Mouse (Mus musculus) ES-Bruce4 (cell line): ENCODE data around the gene Atg4d. TPM values are rescaled to one million over a fixed set of nuclear protein-coding genes. Genes with fewer than 3 reads are reported as not detected.

ENCODE experiments used
- H3K27ac ChIP-seq: 2 replicates; pipeline ENCODE4 v1.5.1; 2012; ENCODE audit warnings: low read length, inconsistent platforms; ENCODE audit not compliant: insufficient read depth
- H3K27me3 ChIP-seq: 2 replicates; pipeline ENCODE4 v1.6.1; 2012; ENCODE audit warnings: mild to moderate bottlenecking, low read length, inconsistent platforms; ENCODE audit not compliant: control insufficient read depth, poor library complexity, insufficient read depth, severe bottlenecking
- H3K36me3 ChIP-seq: 2 replicates; pipeline ENCODE4 v1.6.1; 2012; ENCODE audit warnings: inconsistent platforms, mild to moderate bottlenecking, low read length, moderate library complexity; ENCODE audit not compliant: control insufficient read depth, poor library complexity, insufficient read depth, severe bottlenecking
- H3K4me1 ChIP-seq: one replicate; pipeline ENCODE4 v1.8.1; 2011; ENCODE audit warnings: low read length; ENCODE audit not compliant: control insufficient read depth, insufficient read depth
- H3K4me3 ChIP-seq: 2 replicates; pipeline ENCODE4 v1.5.1; 2011; ENCODE audit warnings: low read depth, mild to moderate bottlenecking, low read length
- H3K9ac ChIP-seq: 2 replicates; pipeline ENCODE4 v1.6.1; 2012; ENCODE audit warnings: low read depth, mild to moderate bottlenecking, inconsistent platforms; ENCODE audit not compliant: poor library complexity, severe bottlenecking
- H3K9me3 ChIP-seq: replicated peaks from 2 replicates; pipeline ENCODE4 v1.6.1; 2012; ENCODE audit warnings: mild to moderate bottlenecking, low read length, inconsistent platforms; ENCODE audit not compliant: control insufficient read depth, poor library complexity, insufficient read depth, severe bottlenecking
- CTCF ChIP-seq: IDR thresholded peaks from one replicate; pipeline ENCODE4 v1.8.1; 2011; ENCODE audit warnings: low read depth, low read length
- EP300 ChIP-seq: IDR thresholded peaks from 2 replicates; pipeline ENCODE4 v1.6.1; 2011; ENCODE audit warnings: low read depth, low read length; ENCODE audit not compliant: insufficient read depth
- POLR2A ChIP-seq: IDR thresholded peaks from one replicate; pipeline ENCODE4 v1.8.1; 2011; ENCODE audit warnings: low read length; ENCODE audit not compliant: insufficient read depth
- polyA plus RNA-seq: library from polyadenylated mRNA; stranded (reverse); fragments of >200 nt; gene quantifications from 2 replicates; pipeline ENCODE4 v1.2.4, GENCODE M21; 2011; ENCODE audit warnings: low read depth; ENCODE audit not compliant: missing spikeins, insufficient read depth, insufficient read length

Atg4d gene
- polyA plus RNA-seq, 1 experiment: 18.8 TPM

- Histone ChIP-seq H3K9ac (no peak overlapping the region), H3K27me3 (no peaks in the 10 kb centered on the region), H3K4me3 (no peak overlapping the region), H3K9me3 (no peaks in the 10 kb centered on the region), H3K27ac (no peak overlapping the region), H3K4me1 (no peaks in the 10 kb centered on the region), H3K36me3 (peaks cover 48% of the 10 kb centered on the region)
- TF ChIP-seq CTCF (no peak), EP300 (no peak)
Observed at GRCm38 (mm10) chr9:21272391-21272790, 7.3 kb downstream of the Atg4d start.

GRCm38 (mm10) chr9:21273094-21273493 is 8.0 kb downstream of the Atg4d start:
- H3K36me3 ChIP-seq: peaks cover 47% of the 10 kb centered on the region
- H3K9me3 ChIP-seq: no peaks in the 10 kb centered on the region
- no peak overlapping the region for H3K9ac ChIP-seq
- no peak for TF ChIP-seq POLR2A
- H3K27ac ChIP-seq: no peak overlapping the region
- H3K4me3 ChIP-seq: no peak overlapping the region
- no peaks in the 10 kb centered on the region for H3K4me1 ChIP-seq
- no peaks in the 10 kb centered on the region for H3K27me3 ChIP-seq

- H3K4me3 ChIP-seq: no peak overlapping the region
- no peak overlapping the region for H3K9ac ChIP-seq
- H3K9me3 ChIP-seq: no peaks in the 10 kb centered on the region
- no peak for TF ChIP-seq CTCF
- TF ChIP-seq POLR2A: no peak
- no peak for TF ChIP-seq EP300
- no peaks in the 10 kb centered on the region for H3K27me3 ChIP-seq
- H3K36me3 ChIP-seq: peaks cover 41% of the 10 kb centered on the region
- no peak overlapping the region for H3K27ac ChIP-seq
- H3K4me1 ChIP-seq: no peaks in the 10 kb centered on the region
Observed at GRCm38 (mm10) chr9:21273520-21274228, 8.6 kb downstream of the Atg4d start.

DNA sequence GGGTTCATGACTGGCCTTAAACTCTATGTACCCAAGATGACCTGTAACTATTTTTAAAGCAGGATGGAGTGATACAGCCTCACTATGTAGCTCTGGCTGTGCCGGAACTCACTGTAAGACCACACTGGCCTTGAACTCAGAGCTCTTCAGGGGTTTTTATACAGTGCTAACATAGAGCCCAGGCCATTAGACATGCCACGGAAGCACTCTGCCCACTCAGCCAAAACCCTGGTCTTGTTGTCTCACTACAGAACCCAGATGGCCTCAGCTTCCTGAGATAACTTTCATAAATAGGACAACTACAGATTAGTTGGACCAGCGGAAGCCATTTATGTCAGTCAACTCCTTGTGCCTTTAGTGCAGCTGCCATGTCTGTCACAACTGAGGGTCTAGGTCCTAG is 9.2 kb downstream of the Atg4d start:
- no peaks in the 10 kb centered on the region for H3K4me1 ChIP-seq
- H3K36me3 ChIP-seq: peaks cover 38% of the 10 kb centered on the region
- no peak overlapping the region for H3K27ac ChIP-seq
- H3K9ac ChIP-seq: no peak overlapping the region
- no peak for TF ChIP-seq POLR2A
- no peak for TF ChIP-seq EP300
- H3K4me3 ChIP-seq: no peak overlapping the region
- H3K9me3 ChIP-seq: no peaks in the 10 kb centered on the region
- no peaks in the 10 kb centered on the region for H3K27me3 ChIP-seq

DNA sequence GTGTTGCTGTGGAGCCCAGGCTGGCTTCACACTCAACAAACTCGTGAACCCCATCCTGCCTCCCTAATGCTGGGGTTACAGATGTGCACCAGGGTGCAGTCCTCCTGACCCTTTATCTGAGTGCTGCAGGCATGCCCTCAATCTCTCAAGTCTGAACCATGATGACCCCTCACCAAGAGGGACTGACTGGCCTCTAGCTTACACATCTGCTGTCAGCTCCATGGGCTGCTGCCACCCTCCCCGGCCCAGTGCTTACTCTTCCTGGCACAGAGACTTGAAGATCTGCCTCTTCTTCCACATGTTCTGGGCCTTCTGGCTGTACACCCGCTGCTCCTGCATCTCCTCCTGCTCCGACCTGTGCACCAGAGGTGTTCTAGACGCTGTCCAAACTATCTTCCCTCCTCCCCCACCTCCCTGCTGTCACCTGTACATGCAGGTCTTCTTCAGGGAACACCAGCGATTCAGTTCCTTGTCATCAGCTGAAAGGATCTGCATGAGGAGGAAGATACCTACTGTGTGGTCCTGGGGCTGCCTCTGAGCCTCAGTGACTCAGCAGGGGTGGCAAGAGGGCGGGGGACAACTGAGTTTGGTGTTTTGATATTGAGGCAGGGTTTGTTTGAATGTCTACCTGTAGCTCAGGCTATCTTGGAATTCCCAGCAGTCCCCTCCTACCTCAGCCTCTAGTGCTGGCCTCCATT is 10.1 kb downstream of the Atg4d start:
- no peak for TF ChIP-seq EP300
- no peak for TF ChIP-seq POLR2A
- no peak for TF ChIP-seq CTCF
- H3K27me3 ChIP-seq: no peaks in the 10 kb centered on the region
- no peak overlapping the region for H3K9ac ChIP-seq
- H3K36me3 ChIP-seq: peaks cover 36% of the 10 kb centered on the region
- H3K4me3 ChIP-seq: no peak overlapping the region
- H3K9me3 ChIP-seq: no peaks in the 10 kb centered on the region
- H3K27ac ChIP-seq: no peak overlapping the region
- H3K4me1 ChIP-seq: no peaks in the 10 kb centered on the region

DNA sequence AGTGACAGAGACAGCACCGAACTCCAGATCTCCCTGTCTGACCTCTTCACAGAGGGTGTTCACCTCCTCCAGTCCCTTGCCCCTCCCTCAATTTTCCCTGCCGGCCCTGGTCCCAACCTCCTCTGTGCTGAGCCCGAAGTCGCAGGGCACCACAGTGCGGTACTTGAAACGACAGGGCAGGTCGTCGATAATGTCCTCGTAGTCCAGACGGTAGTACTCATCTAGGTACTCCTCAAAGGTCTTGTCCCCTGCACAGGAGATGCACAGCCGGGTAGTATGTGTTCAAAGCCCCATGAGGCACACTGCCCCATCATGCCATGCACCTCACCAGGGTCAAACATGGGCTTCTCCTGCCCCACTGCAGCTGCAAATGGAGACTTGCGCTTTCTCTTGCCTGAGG is 10.6 kb downstream of the Atg4d start:
- H3K9me3 ChIP-seq: no peaks in the 10 kb centered on the region
- no peaks in the 10 kb centered on the region for H3K4me1 ChIP-seq
- no peak overlapping the region for H3K9ac ChIP-seq
- no peak overlapping the region for H3K27ac ChIP-seq
- no peaks in the 10 kb centered on the region for H3K27me3 ChIP-seq
- TF ChIP-seq CTCF (no peak), EP300 (no peak), POLR2A (no peak)
- H3K36me3 ChIP-seq: peaks cover 39% of the 10 kb centered on the region
- H3K4me3 ChIP-seq: no peak overlapping the region
